Mouse (Mus musculus) naive thymus-derived CD4-positive, alpha-beta T cell, adult 2 months (primary cell): ENCODE results near the gene Vmn2r17.
A peak's percentile ranks its signal among the peaks of the same experiment; 100 is the strongest.

Experiments used
- DNase-seq: peaks from one replicate; pipeline ENCODE4 v3.0.0-alpha.2; 2011; ENCODE audit warnings: low read depth

Vmn2r17 gene

GRCm38 (mm10) chr5:109419388-109419787 is at the start of gene Vmn2r17:
Vmn2r17 (plus strand) TSS chr5:109419688.
- DNase-seq: no peak

GRCm38 (mm10) chr5:109466576-109467506 is 47.4 kb downstream of the Vmn2r17 start:
- no peak for DNase-seq

- peak; percentile 38 for DNase-seq
Measured at GRCm38 (mm10) chr5:109506729-109507128, 87.2 kb downstream of the Vmn2r17 start.
